Mouse (Mus musculus) hindbrain, embryonic 13.5 days (tissue): ENCODE measurements around the gene Ccdc60. TPM values are rescaled to one million over a fixed set of nuclear protein-coding genes. Genes with fewer than 3 reads are reported as not detected.

Experiments
- ATAC-seq: fragments of 200-750 bp; cut with Nextera tagmentation; 2 replicates; pipeline ENCODE4 v1.8.0; 2017; ENCODE audit warnings: moderate TSS enrichment; ENCODE audit not compliant: low FRiP score
- H3K27ac ChIP-seq: fragments of 300-500 bp; sonication (generic); 2 replicates; pipeline ENCODE4 v1.5.1; 2015; ENCODE audit warnings: inconsistent platforms, mild to moderate bottlenecking, moderate library complexity
- H3K27me3 ChIP-seq: fragments of 300-500 bp; sonication (generic); 2 replicates; pipeline ENCODE4 v1.6.1; 2015; ENCODE audit warnings: mild to moderate bottlenecking, inconsistent platforms
- H3K36me3 ChIP-seq: fragments of 300-500 bp; sonication (generic); 2 replicates; pipeline ENCODE4 v1.6.1; 2015; ENCODE audit warnings: mild to moderate bottlenecking, inconsistent platforms
- H3K4me1 ChIP-seq: fragments of 300-500 bp; sonication (generic); replicated peaks from 2 replicates; pipeline ENCODE4 v1.6.1; 2015; ENCODE audit warnings: inconsistent platforms
- H3K4me2 ChIP-seq: fragments of 300-500 bp; sonication (generic); 2 replicates; pipeline ENCODE4 v1.6.1; 2015; ENCODE audit warnings: inconsistent platforms, mild to moderate bottlenecking, moderate library complexity
- H3K4me3 ChIP-seq: fragments of 300-500 bp; sonication (generic); 2 replicates; pipeline ENCODE4 v1.5.1; 2015; ENCODE audit warnings: mild to moderate bottlenecking, inconsistent platforms
- H3K9ac ChIP-seq: fragments of 300-500 bp; sonication (generic); 2 replicates; pipeline ENCODE4 v1.6.1; 2015; ENCODE audit warnings: mild to moderate bottlenecking, inconsistent platforms
- H3K9me3 ChIP-seq: fragments of 300-500 bp; sonication (generic); 2 replicates; pipeline ENCODE4 v1.6.1; 2016; ENCODE audit warnings: inconsistent platforms
- WGBS: fragments of 180-500 bp; shearing (Covaris S2); methylation state at CpG from one replicate; pipeline ENCODE4 v1.1.7; 2015; 5-methylcytosine and 5-hydroxymethylcytosine counted together
- polyA plus RNA-seq: library from polyadenylated mRNA; unstranded; fragments of >200 nt; fragmentation: Nextera tagmentation; extraction: Ambion mirVana; gene quantifications from 2 replicates; pipeline ENCODE4 v1.2.1, GENCODE M21; 2015

Ccdc60 gene
- polyA plus RNA-seq, 1 experiment from 2014 or later = 2.6 TPM

- Histone ChIP-seq H3K27me3 (0 out of 2 replicates have a peak, but pooled peaks cover 4% of the 10 kb centered on the region), H3K4me1 (peaks cover 3% of the 10 kb centered on the region; the same call in 1 of the 2 replicates), H3K9ac (no peak overlapping the region), H3K36me3 (no peaks in the 10 kb centered on the region), H3K9me3 (no peaks in the 10 kb centered on the region), H3K4me3 (no peak overlapping the region), H3K27ac (no peak overlapping the region), H3K4me2 (no peak overlapping the region)
- WGBS = 68% methylated on average over 7 of the region's 7 CpGs
- no peak for ATAC-seq
Measured at GRCm38 (mm10) chr5:116219288-116219687, 69.5 kb downstream of the Ccdc60 start.

GRCm38 (mm10) chr5:116212706-116213105 lies 76.1 kb downstream of the Ccdc60 start:
- no peak for ATAC-seq
- no peak overlapping the region for H3K4me2 ChIP-seq
- 66% methylated on average over 5 of the region's 5 CpGs for WGBS

GRCm38 (mm10) chr5:116209378-116210091 lies 79.2 kb downstream of the Ccdc60 start:
- no peaks in the 10 kb centered on the region for H3K27me3 ChIP-seq
- peak overlapping the region; percentile 83 for H3K27ac ChIP-seq
- H3K9ac ChIP-seq = peak overlapping the region; percentile 30
- peak; percentile 55; the same call in 1 of the 2 replicates for ATAC-seq
- no peaks in the 10 kb centered on the region for H3K36me3 ChIP-seq
- peaks cover 35% of the 10 kb centered on the region for H3K4me1 ChIP-seq
- H3K9me3 ChIP-seq = no peaks in the 10 kb centered on the region
- no peak overlapping the region for H3K4me3 ChIP-seq
- H3K4me2 ChIP-seq = 0 out of 2 replicates have a peak overlapping the region, but pooled peaks have one; percentile 26
- 22% methylated on average over 10 of the region's 11 CpGs for WGBS

More at GRCm38 (mm10) chr5:116212706-116213105, 76.1 kb downstream of the Ccdc60 start:
- Histone ChIP-seq H3K27me3 (0 out of 2 replicates have a peak, but pooled peaks cover 4% of the 10 kb centered on the region), H3K9me3 (no peaks in the 10 kb centered on the region), H3K4me3 (no peak overlapping the region), H3K9ac (no peak overlapping the region), H3K4me1 (peaks cover 26% of the 10 kb centered on the region), H3K27ac (no peak overlapping the region), H3K36me3 (no peaks in the 10 kb centered on the region)

GRCm38 (mm10) chr5:116208741-116209368 lies 79.9 kb downstream of the Ccdc60 start:
- H3K4me3 ChIP-seq = no peak overlapping the region
- H3K9me3 ChIP-seq = no peaks in the 10 kb centered on the region
- H3K27me3 ChIP-seq = no peaks in the 10 kb centered on the region
- WGBS = 12% methylated on average over 16 of the region's 16 CpGs
- H3K36me3 ChIP-seq = no peaks in the 10 kb centered on the region
- H3K27ac ChIP-seq = peak overlapping the region; percentile 83
- H3K9ac ChIP-seq = 0 out of 2 replicates have a peak overlapping the region, but pooled peaks have one; percentile 19
- peaks cover 35% of the 10 kb centered on the region for H3K4me1 ChIP-seq
- peak overlapping the region; percentile 26; the same call in 1 of the 2 replicates for H3K4me2 ChIP-seq
- peak; percentile 81 for ATAC-seq

GRCm38 (mm10) chr5:116202692-116203091 lies 86.1 kb downstream of the Ccdc60 start:
- H3K9me3 ChIP-seq = no peaks in the 10 kb centered on the region
- no peak overlapping the region for H3K27ac ChIP-seq
- no peak overlapping the region for H3K4me2 ChIP-seq
- peaks cover 11% of the 10 kb centered on the region; the same call in 1 of the 2 replicates for H3K4me1 ChIP-seq
- H3K27me3 ChIP-seq = no peaks in the 10 kb centered on the region
- no peak overlapping the region for H3K9ac ChIP-seq
- WGBS = 80% methylated on average over 5 of the region's 5 CpGs
- no peak for ATAC-seq
- no peak overlapping the region for H3K4me3 ChIP-seq
- H3K36me3 ChIP-seq = no peaks in the 10 kb centered on the region

GRCm38 (mm10) chr5:116194499-116194898 lies 94.3 kb downstream of the Ccdc60 start:
- H3K27ac ChIP-seq = no peak overlapping the region
- H3K9me3 ChIP-seq = no peaks in the 10 kb centered on the region
- H3K9ac ChIP-seq = no peak overlapping the region
- 43% methylated on average over 11 of the region's 11 CpGs for WGBS
- H3K27me3 ChIP-seq = peaks cover 8% of the 10 kb centered on the region
- H3K4me3 ChIP-seq = no peak overlapping the region
- H3K4me2 ChIP-seq = 0 out of 2 replicates have a peak overlapping the region, but pooled peaks have one; percentile 15
- no peaks in the 10 kb centered on the region for H3K36me3 ChIP-seq
- ATAC-seq = no peak
- 0 out of 2 replicates have a peak, but pooled peaks cover 4% of the 10 kb centered on the region for H3K4me1 ChIP-seq

GRCm38 (mm10) chr5:116192693-116193092 lies 96.1 kb downstream of the Ccdc60 start:
- Histone ChIP-seq H3K27me3 (peaks cover 8% of the 10 kb centered on the region), H3K4me2 (no peak overlapping the region), H3K27ac (no peak overlapping the region), H3K4me3 (no peak overlapping the region), H3K4me1 (0 out of 2 replicates have a peak, but pooled peaks cover 4% of the 10 kb centered on the region), H3K9me3 (no peaks in the 10 kb centered on the region), H3K9ac (no peak overlapping the region), H3K36me3 (no peaks in the 10 kb centered on the region)
- ATAC-seq = no peak
- 80% methylated on average over 9 of the region's 9 CpGs for WGBS

- Histone ChIP-seq H3K4me1 (0 out of 2 replicates have a peak, but pooled peaks cover 4% of the 10 kb centered on the region), H3K27me3 (peaks cover 8% of the 10 kb centered on the region), H3K9me3 (no peaks in the 10 kb centered on the region), H3K9ac (no peak overlapping the region), H3K36me3 (no peaks in the 10 kb centered on the region), H3K4me3 (no peak overlapping the region), H3K27ac (no peak overlapping the region), H3K4me2 (no peak overlapping the region)
- 83% methylated on average over 3 of the region's 3 CpGs for WGBS
- no peak for ATAC-seq
Measured at GRCm38 (mm10) chr5:116191596-116191995, 97.2 kb downstream of the Ccdc60 start.

GRCm38 (mm10) chr5:116189818-116190217 lies 99.0 kb downstream of the Ccdc60 start:
- no peak for ATAC-seq
- no peaks in the 10 kb centered on the region for H3K36me3 ChIP-seq
- H3K4me2 ChIP-seq = no peak overlapping the region
- H3K4me1 ChIP-seq = 0 out of 2 replicates have a peak, but pooled peaks cover 4% of the 10 kb centered on the region
- H3K27ac ChIP-seq = no peak overlapping the region
- H3K9me3 ChIP-seq = no peaks in the 10 kb centered on the region; the same call in 1 of the 2 replicates
- no peak overlapping the region for H3K4me3 ChIP-seq
- WGBS = 68% methylated on average over 6 of the region's 6 CpGs
- H3K9ac ChIP-seq = no peak overlapping the region
- peaks cover 8% of the 10 kb centered on the region for H3K27me3 ChIP-seq

- Histone ChIP-seq H3K27ac (no peak overlapping the region), H3K36me3 (no peaks in the 10 kb centered on the region), H3K9me3 (no peaks in the 10 kb centered on the region; the same call in 1 of the 2 replicates), H3K4me1 (peaks cover 5% of the 10 kb centered on the region; the same call in 1 of the 2 replicates), H3K4me3 (no peak overlapping the region), H3K27me3 (no peaks in the 10 kb centered on the region), H3K9ac (no peak overlapping the region), H3K4me2 (no peak overlapping the region)
- no peak for ATAC-seq
- 38% methylated on average over 13 of the region's 13 CpGs for WGBS
Measured at GRCm38 (mm10) chr5:116180594-116180993, 108.2 kb downstream of the Ccdc60 start.

GRCm38 (mm10) chr5:116171721-116172120 lies 117.1 kb downstream of the Ccdc60 start:
- no peak overlapping the region for H3K9ac ChIP-seq
- no peaks in the 10 kb centered on the region for H3K9me3 ChIP-seq
- H3K36me3 ChIP-seq = no peaks in the 10 kb centered on the region
- ATAC-seq = no peak
- H3K27me3 ChIP-seq = no peaks in the 10 kb centered on the region
- H3K4me2 ChIP-seq = no peak overlapping the region
- 0 out of 2 replicates have a peak, but pooled peaks cover 5% of the 10 kb centered on the region for H3K4me1 ChIP-seq
- WGBS = 98% methylated on average over 6 of the region's 6 CpGs
- no peak overlapping the region for H3K4me3 ChIP-seq
- no peak overlapping the region for H3K27ac ChIP-seq

- Histone ChIP-seq H3K9ac (no peak overlapping the region), H3K4me3 (no peak overlapping the region), H3K4me2 (no peak overlapping the region), H3K36me3 (no peaks in the 10 kb centered on the region), H3K27me3 (0 out of 2 replicates have a peak, but pooled peaks cover 3% of the 10 kb centered on the region), H3K4me1 (peaks cover 15% of the 10 kb centered on the region; the same call in 1 of the 2 replicates), H3K9me3 (no peaks in the 10 kb centered on the region), H3K27ac (no peak overlapping the region)
- no peak for ATAC-seq
- 77% methylated on average over 13 of the region's 13 CpGs for whole genome bisulfite sequencing
Measured at GRCm38 (mm10) chr5:116166965-116167364, 121.8 kb downstream of the Ccdc60 start.
